Mouse (Mus musculus) CH12.LX (cell line): ENCODE data around the gene Ebf1. TPM values are rescaled to one million over a fixed set of nuclear protein-coding genes. Genes with fewer than 3 reads are reported as not detected.

Experiments
- DNase-seq: peaks from one replicate; pipeline ENCODE4 v3.0.0-alpha.2; 2013; ENCODE audit errors: extremely low read depth
- H3K27ac ChIP-seq: 2 replicates; pipeline ENCODE4 v1.5.1; 2012; ENCODE audit warnings: low read depth, mild to moderate bottlenecking, control low read depth, moderate library complexity; ENCODE audit not compliant: insufficient read depth
- H3K27me3 ChIP-seq: replicated peaks from 2 replicates; pipeline ENCODE3; 2012; ENCODE audit warnings: inconsistent platforms
- H3K36me3 ChIP-seq, 2 experiments: replicated peaks in 1 of 2; 2 replicates each; pipeline versions ENCODE3 to v1.6.1; 2012; ENCODE audit warnings: inconsistent platforms in 1 of 2, low read length in 1 of 2, mild to moderate bottlenecking in 1 of 2, mixed read lengths in 1 of 2, moderate library complexity in 1 of 2; ENCODE audit not compliant: control insufficient read depth in 1 of 2, insufficient read depth in 1 of 2
- H3K4me1 ChIP-seq, 2 experiments: 2 replicates each; pipeline ENCODE4 v1.6.1; 2012; ENCODE audit warnings: inconsistent platforms in 1 of 2, moderate library complexity in 1 of 2; ENCODE audit not compliant: insufficient read depth in 2 of 2, control insufficient read depth in 1 of 2
- H3K4me2 ChIP-seq: 2 replicates; pipeline ENCODE4 v1.6.1; 2012; ENCODE audit warnings: low read depth, mild to moderate bottlenecking, control low read depth; ENCODE audit not compliant: poor library complexity, insufficient read depth, severe bottlenecking
- H3K4me3 ChIP-seq, 3 experiments: fragments of 150-350 bp in 1 of 3; sonication (generic) in 1 of 3; replicated peaks in 1 of 3; 2 replicates each; pipeline versions ENCODE3 to v1.5.1; 2011 to 2012; ENCODE audit warnings: low read depth in 2 of 3, low read length in 2 of 3, mild to moderate bottlenecking in 2 of 3, moderate library complexity in 2 of 3, control low read depth in 1 of 3, improper control_type of control experiment in 1 of 3, inconsistent platforms in 1 of 3, mixed read lengths in 1 of 3; ENCODE audit not compliant: poor library complexity in 1 of 3
- H3K79me2 ChIP-seq: replicated peaks from 2 replicates; pipeline ENCODE4 v1.6.1; 2012; ENCODE audit warnings: mild to moderate bottlenecking, moderate library complexity; ENCODE audit not compliant: control insufficient read depth, poor library complexity, insufficient read depth, severe bottlenecking; ENCODE audit errors: extremely low read depth
- H3K9ac ChIP-seq: 2 replicates; pipeline ENCODE4 v1.6.1; 2012; ENCODE audit warnings: low read depth, mild to moderate bottlenecking, control low read depth, moderate library complexity; ENCODE audit not compliant: insufficient read depth
- H3K9me3 ChIP-seq: replicated peaks from 2 replicates; pipeline ENCODE3; 2012; ENCODE audit warnings: low read length, inconsistent platforms, mixed read lengths
- BHLHE40 ChIP-seq: IDR thresholded peaks from 2 replicates; pipeline ENCODE4 v1.6.1; 2011; ENCODE audit warnings: mild to moderate bottlenecking, low read depth, low read length, improper control_type of control experiment
- CHD1 ChIP-seq: IDR thresholded peaks from 2 replicates; pipeline ENCODE4 v1.6.1; 2012; ENCODE audit warnings: low read depth, low read length, improper control_type of control experiment, inconsistent platforms
- CHD2 ChIP-seq: IDR thresholded peaks from 2 replicates; pipeline ENCODE4 v1.6.1; 2011; ENCODE audit warnings: low read length, improper control_type of control experiment
- CTCF ChIP-seq, 2 experiments: IDR thresholded peaks in 1 of 2; conservative IDR thresholded peaks in 1 of 2; 2 replicates each; pipeline ENCODE4 v1.5.1; 2011 to 2012; ENCODE audit warnings: low read depth in 2 of 2, low read length in 2 of 2, improper control_type of control experiment in 1 of 2, inconsistent platforms in 1 of 2, mild to moderate bottlenecking in 1 of 2, moderate library complexity in 1 of 2
- E2F4 ChIP-seq: IDR thresholded peaks from 2 replicates; pipeline ENCODE4 v1.6.1; 2011; ENCODE audit warnings: low read depth, low read length, improper control_type of control experiment; ENCODE audit not compliant: insufficient replicate concordance
- ELF1 ChIP-seq: IDR thresholded peaks from 2 replicates; pipeline ENCODE4 v1.6.1; 2014; ENCODE audit warnings: low read depth, mild to moderate bottlenecking, inconsistent platforms, low read length, improper control_type of control experiment
- EP300 ChIP-seq: IDR thresholded peaks from 2 replicates; pipeline ENCODE4 v1.6.1; 2011; ENCODE audit warnings: low read length, improper control_type of control experiment
- ETS1 ChIP-seq: conservative IDR thresholded peaks from 2 replicates; pipeline ENCODE4 v1.6.1; 2012; ENCODE audit warnings: low read depth, mild to moderate bottlenecking, inconsistent platforms, low read length, improper control_type of control experiment, moderate library complexity
- GABPA ChIP-seq: IDR thresholded peaks from 2 replicates; pipeline ENCODE4 v1.6.1; 2012; ENCODE audit warnings: low read depth, low read length, improper control_type of control experiment, inconsistent platforms; ENCODE audit not compliant: insufficient replicate concordance
- HCFC1 ChIP-seq: IDR thresholded peaks from 2 replicates; pipeline ENCODE4 v1.6.1; 2012; ENCODE audit warnings: low read depth, mild to moderate bottlenecking, inconsistent platforms, low read length, improper control_type of control experiment
- IRF4 ChIP-seq: IDR thresholded peaks from 2 replicates; pipeline ENCODE4 v1.6.1; 2014; ENCODE audit warnings: low read depth, mild to moderate bottlenecking, inconsistent platforms, low read length, improper control_type of control experiment
- JUN ChIP-seq: IDR thresholded peaks from 2 replicates; pipeline ENCODE4 v1.6.1; 2011; ENCODE audit warnings: low read depth, mild to moderate bottlenecking, low read length, improper control_type of control experiment, moderate library complexity; ENCODE audit not compliant: insufficient read depth
- JUND ChIP-seq: conservative IDR thresholded peaks from 2 replicates; pipeline ENCODE4 v1.6.1; 2011; ENCODE audit warnings: low read depth, low read length, improper control_type of control experiment
- KAT2A ChIP-seq: IDR thresholded peaks from 2 replicates; pipeline ENCODE4 v1.6.1; 2012; ENCODE audit warnings: low read length, improper control_type of control experiment, inconsistent platforms; ENCODE audit not compliant: insufficient replicate concordance
- MAFK ChIP-seq: IDR thresholded peaks from 2 replicates; pipeline ENCODE4 v1.6.1; 2011; ENCODE audit warnings: low read length, improper control_type of control experiment; ENCODE audit not compliant: insufficient replicate concordance
- MAX ChIP-seq: IDR thresholded peaks from 2 replicates; pipeline ENCODE4 v1.6.1; 2011; ENCODE audit warnings: low read length, improper control_type of control experiment
- MAZ ChIP-seq: IDR thresholded peaks from 2 replicates; pipeline ENCODE4 v1.6.1; 2012; ENCODE audit warnings: low read depth, mild to moderate bottlenecking, inconsistent platforms, low read length, improper control_type of control experiment, moderate library complexity
- MEF2A ChIP-seq: IDR thresholded peaks from 2 replicates; pipeline ENCODE4 v1.6.1; 2014; ENCODE audit warnings: low read depth, mild to moderate bottlenecking, inconsistent platforms, low read length, improper control_type of control experiment, borderline replicate concordance
- MXI1 ChIP-seq: IDR thresholded peaks from 2 replicates; pipeline ENCODE4 v1.6.1; 2011; ENCODE audit warnings: mild to moderate bottlenecking, low read depth, low read length, improper control_type of control experiment
- MYC ChIP-seq: IDR thresholded peaks from 2 replicates; pipeline ENCODE4 v1.6.1; 2011; ENCODE audit warnings: low read depth, mild to moderate bottlenecking, improper control_type of control experiment, low read length
- NELFE ChIP-seq: IDR thresholded peaks from 2 replicates; pipeline ENCODE4 v1.6.1; 2011; ENCODE audit warnings: low read depth, low read length, improper control_type of control experiment
- NRF1 ChIP-seq: IDR thresholded peaks from 2 replicates; pipeline ENCODE4 v1.6.1; 2014; ENCODE audit warnings: low read depth, mild to moderate bottlenecking, inconsistent platforms, low read length, improper control_type of control experiment, moderate library complexity
- PAX5 ChIP-seq: IDR thresholded peaks from 2 replicates; pipeline ENCODE4 v1.6.1; 2012; ENCODE audit warnings: low read length, inconsistent platforms, mixed read lengths
- POLR2A ChIP-seq: IDR thresholded peaks from 2 replicates; pipeline ENCODE4 v1.6.1; 2011; ENCODE audit warnings: low read depth, mild to moderate bottlenecking, improper control_type of control experiment, low read length
- POLR2AphosphoS2 ChIP-seq: IDR thresholded peaks from 2 replicates; pipeline ENCODE4 v1.6.1; 2011; ENCODE audit warnings: low read depth, low read length, improper control_type of control experiment
- RAD21 ChIP-seq: IDR thresholded peaks from 2 replicates; pipeline ENCODE4 v1.6.1; 2011; ENCODE audit warnings: low read depth, mild to moderate bottlenecking, low read length, improper control_type of control experiment, moderate library complexity
- RCOR1 ChIP-seq: conservative IDR thresholded peaks from 2 replicates; pipeline ENCODE4 v1.6.1; 2012; ENCODE audit warnings: low read depth, mild to moderate bottlenecking, inconsistent platforms, low read length, improper control_type of control experiment
- SIN3A ChIP-seq: IDR thresholded peaks from 2 replicates; pipeline ENCODE4 v1.6.1; 2012; ENCODE audit warnings: low read length, improper control_type of control experiment, inconsistent platforms
- SMC3 ChIP-seq: IDR thresholded peaks from 2 replicates; pipeline ENCODE4 v1.6.1; 2011; ENCODE audit warnings: low read depth, low read length, improper control_type of control experiment
- TBP ChIP-seq: conservative IDR thresholded peaks from 2 replicates; pipeline ENCODE4 v1.6.1; 2011; ENCODE audit warnings: low read depth, low read length, improper control_type of control experiment
- TCF12 ChIP-seq: IDR thresholded peaks from 2 replicates; pipeline ENCODE4 v1.6.1; 2014; ENCODE audit warnings: low read depth, mild to moderate bottlenecking, inconsistent platforms, low read length, improper control_type of control experiment
- UBTF ChIP-seq: IDR thresholded peaks from 2 replicates; pipeline ENCODE4 v1.6.1; 2012; ENCODE audit warnings: low read depth, mild to moderate bottlenecking, inconsistent platforms, low read length, improper control_type of control experiment, moderate library complexity
- USF1 ChIP-seq: IDR thresholded peaks from 2 replicates; pipeline ENCODE4 v1.6.1; 2014; ENCODE audit warnings: low read depth, mild to moderate bottlenecking, inconsistent platforms, low read length, improper control_type of control experiment
- USF2 ChIP-seq: conservative IDR thresholded peaks from 2 replicates; pipeline ENCODE4 v1.6.1; 2011; ENCODE audit warnings: low read depth, low read length, improper control_type of control experiment
- ZC3H11A ChIP-seq: IDR thresholded peaks from 2 replicates; pipeline ENCODE4 v1.6.1; 2012; ENCODE audit warnings: low read depth, mild to moderate bottlenecking, inconsistent platforms, low read length, improper control_type of control experiment
- ZKSCAN1 ChIP-seq: IDR thresholded peaks from 2 replicates; pipeline ENCODE4 v1.6.1; 2012; ENCODE audit warnings: low read depth, inconsistent platforms, low read length, improper control_type of control experiment, borderline replicate concordance
- ZMIZ1 ChIP-seq: IDR thresholded peaks from 2 replicates; pipeline ENCODE4 v1.6.1; 2012; ENCODE audit warnings: low read depth, mild to moderate bottlenecking, inconsistent platforms, low read length, improper control_type of control experiment
- ZNF384 ChIP-seq: IDR thresholded peaks from 2 replicates; pipeline ENCODE4 v1.6.1; 2012; ENCODE audit warnings: low read depth, low read length, improper control_type of control experiment, inconsistent platforms
- dilution Hi-C: fragments of 300-500 bp; cut with MboI; formaldehyde crosslinking; loops from 2 replicates; pipeline ENCODE4 v1.14.3; 2020; ENCODE audit warnings: low sequenced_read_pairs; ENCODE audit not compliant: extremely low pct_unique_long_range_greater_than_20kb, extremely low pct_ligation_motif_present
- in situ Hi-C: fragments of 300-500 bp; cut with MboI; formaldehyde crosslinking; loops from 3 replicates; pipeline ENCODE4 v1.14.3; 2019; ENCODE audit warnings: low sequenced_read_pairs, low pct_ligation_motif_present, low pct_unique_long_range_greater_than_20kb, mixed read lengths
- polyA plus RNA-seq: library from polyadenylated mRNA; unstranded; fragments of >175 nt; gene quantifications from 2 replicates; pipeline ENCODE4 v1.2.1, GENCODE M21; 2012; ENCODE audit warnings: low read depth; ENCODE audit not compliant: insufficient read length
- total RNA-seq, 2 experiments: library from RNA; depleted of rRNA; stranded (reverse); fragments of 300-350 nt in 1 of 2; fragments of >200 nt in 1 of 2; gene quantifications; 2 replicates each; pipeline ENCODE4 v1.2.3; 2012 to 2014

Ebf1 gene
- total and polyA plus RNA-seq, 3 experiments = 37.8 to 60.7 (median 42.8) TPM

GRCm38 (mm10) chr11:44661875-44662274 lies 44.8 kb downstream of the Ebf1 start:
- dilution Hi-C loops = no loop called here
- in situ Hi-C loops = no loop called here
- Histone ChIP-seq H3K4me3 (no peak overlapping the region), H3K9ac (peak overlapping the region; percentile 80), H3K9me3 (no peaks in the 10 kb centered on the region), H3K36me3 (peaks cover 6 to 18% of the 10 kb centered on the region in 2 experiments), H3K79me2 (peaks cover 41% of the 10 kb centered on the region), H3K4me1 (peaks cover 24 to 83% of the 10 kb centered on the region in 2 experiments), H3K27me3 (no peaks in the 10 kb centered on the region), H3K4me2 (peak overlapping the region; percentile 89), H3K27ac (peak overlapping the region; percentile 96)
- peak; percentile 84 for DNase-seq
- TF ChIP-seq CTCF (conservative IDR thresholded peaks at IDR 0.05 in 1 of 2, IDR thresholded peaks at IDR 0.05 in 1 of 2; ENCODE audit: low read depth in 2 of 2, low read length in 2 of 2) = no peak
- no peak for TF ChIP-seq E2F4
- TF ChIP-seq HCFC1 = no peak; the same call in 1 of the 2 replicates
- peak; percentile 92 for TF ChIP-seq ETS1
- no peak for TF ChIP-seq ELF1
- TF ChIP-seq BHLHE40 = peak; percentile 71
- TF ChIP-seq POLR2AphosphoS2 = peak; percentile 59; the same call in 1 of the 2 replicates
- peak; percentile 15; the same call in 1 of the 2 replicates for TF ChIP-seq CHD1
- TF ChIP-seq TCF12 = peak; percentile 86
- peak; percentile 84 for TF ChIP-seq SIN3A
- no peak for TF ChIP-seq UBTF
- TF ChIP-seq NRF1 = no peak
- TF ChIP-seq MEF2A = peak; percentile 98
- TF ChIP-seq GABPA = no peak
- TF ChIP-seq MXI1 = peak; percentile 68; the same call in 1 of the 2 replicates
- TF ChIP-seq ZC3H11A = no peak
- no peak; the same call in 1 of the 2 replicates for TF ChIP-seq MAZ
- no peak for TF ChIP-seq USF2
- no peak for TF ChIP-seq ZMIZ1
- peak; percentile 43; the same call in 1 of the 2 replicates for TF ChIP-seq MYC
- TF ChIP-seq SMC3 = no peak
- peak; percentile 85 for TF ChIP-seq IRF4
- peak; percentile 33 for TF ChIP-seq ZNF384
- peak; percentile 54; the same call in 1 of the 2 replicates for TF ChIP-seq POLR2A
- TF ChIP-seq PAX5 = no peak
- TF ChIP-seq TBP = peak; percentile 76
- TF ChIP-seq NELFE = no peak
- no peak for TF ChIP-seq USF1
- no peak for TF ChIP-seq CHD2
- peak; percentile 5 for TF ChIP-seq RAD21
- TF ChIP-seq EP300 = peak; percentile 90
- 0 out of 2 replicates have a peak, but pooled peaks have one; percentile 43 for TF ChIP-seq MAX
- TF ChIP-seq KAT2A = 0 out of 2 replicates have a peak, but pooled peaks have one; percentile 54
- peak; percentile 40; the same call in 1 of the 2 replicates for TF ChIP-seq JUN
- TF ChIP-seq ZKSCAN1 = no peak
- TF ChIP-seq RCOR1 = no peak
- TF ChIP-seq MAFK = peak; percentile 56; the same call in 1 of the 2 replicates
- TF ChIP-seq JUND = no peak; the same call in 1 of the 2 replicates
